Mouse (Mus musculus): ENCODE measurements around the gene Tmem245. TPM values are rescaled to one million over a fixed set of nuclear protein-coding genes. Genes with fewer than 3 reads are reported as not detected.

Gene Tmem245
- total and polyA plus RNA-seq, 2 experiments = 5.3 to 16.3 TPM

DNA sequence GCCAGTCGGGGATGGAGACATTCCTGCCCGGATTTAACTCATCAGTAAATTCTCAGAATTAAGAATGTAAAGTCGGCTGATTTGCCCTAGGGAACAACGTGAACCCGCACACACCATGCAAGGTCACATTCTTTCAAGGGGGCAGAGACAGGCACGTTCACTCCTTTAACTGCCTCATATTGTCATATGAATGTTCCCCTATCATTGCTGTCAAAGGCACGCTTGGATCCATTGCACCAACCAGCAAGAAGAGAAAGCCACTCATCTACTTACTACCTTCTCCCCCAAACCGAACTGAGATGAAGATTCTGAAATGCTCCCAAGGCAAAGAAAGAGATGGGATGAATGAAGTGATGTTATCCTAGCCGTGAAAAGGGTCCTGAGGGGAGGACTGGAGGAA lies 88.5 kb downstream of the Tmem245 start:
- TF ChIP-seq CTCF (IDR thresholded peaks at IDR 0.05; ENCODE audit: low read depth, low read length) (no peak), POLR2A (IDR thresholded peaks at IDR 0.05; ENCODE audit: extremely low read depth, insufficient read depth, low read length) (no peak)
- Histone ChIP-seq H3K79me2 (ENCODE audit: control insufficient read depth, insufficient read depth, low read length) (no peaks in the 10 kb centered on the region), H3K9ac (ENCODE audit: low read depth, low read length) (no peak overlapping the region), H3K27me3 (ENCODE audit: control insufficient read depth, insufficient read depth, low read length) (no peaks in the 10 kb centered on the region), H3K36me3 (ENCODE audit: control insufficient read depth, insufficient read depth, low read length) (no peaks in the 10 kb centered on the region), H3K4me3 (ENCODE audit: insufficient read depth, low read depth, low read length) (no peak overlapping the region), H3K4me1 (ENCODE audit: control insufficient read depth, insufficient read depth, low read length) (no peaks in the 10 kb centered on the region), H3K27ac (replicated peaks; ENCODE audit: insufficient read depth, low read depth, low read length) (no peak overlapping the region)
- no peak for DNase-seq (ENCODE audit: extremely low read depth, low read depth, low spot score)
- WGBS = 75% methylated on average over 9 of the region's 9 CpGs

DNA sequence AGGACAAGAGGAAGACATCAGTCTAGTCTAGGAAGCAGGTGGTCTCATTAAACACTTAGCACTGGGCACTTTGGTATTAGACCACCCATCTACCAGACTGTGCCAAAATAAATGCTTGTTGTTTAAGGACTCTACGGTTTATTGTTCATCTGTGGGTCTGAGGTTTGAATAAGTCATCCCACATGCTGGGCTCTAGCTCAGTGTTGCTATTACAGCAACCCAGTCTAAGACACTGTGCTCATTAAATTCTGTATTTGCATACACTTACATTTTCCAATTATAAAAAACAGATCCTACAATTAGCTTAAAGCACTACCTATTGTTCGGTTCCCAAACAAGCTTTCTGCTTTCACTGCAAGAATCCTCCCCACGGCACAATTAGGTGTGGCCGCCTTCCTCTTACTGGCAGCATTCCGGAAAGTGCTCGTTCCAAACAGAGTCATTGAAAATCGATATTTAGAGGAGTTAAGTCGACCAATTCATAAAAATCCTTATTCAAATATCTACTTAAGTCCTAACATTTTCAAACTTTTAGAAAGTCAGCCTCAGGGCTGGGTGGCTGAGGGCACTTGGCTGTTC lies 90.8 kb downstream of the Tmem245 start:
- 85% methylated on average over 8 of the region's 8 CpGs for WGBS
- no peak overlapping the region for H3K27ac ChIP-seq (replicated peaks; ENCODE audit: insufficient read depth, low read depth, low read length)
- H3K79me2 ChIP-seq (ENCODE audit: control insufficient read depth, insufficient read depth, low read length) = no peaks in the 10 kb centered on the region; the same call in 1 of the 2 replicates
- H3K27me3 ChIP-seq (ENCODE audit: control insufficient read depth, insufficient read depth, low read length) = no peaks in the 10 kb centered on the region
- H3K36me3 ChIP-seq (ENCODE audit: control insufficient read depth, insufficient read depth, low read length) = no peaks in the 10 kb centered on the region
- H3K9ac ChIP-seq (ENCODE audit: low read depth, low read length) = no peak overlapping the region
- no peak overlapping the region for H3K4me3 ChIP-seq (ENCODE audit: insufficient read depth, low read depth, low read length)
- no peaks in the 10 kb centered on the region for H3K4me1 ChIP-seq (ENCODE audit: control insufficient read depth, insufficient read depth, low read length)
- no peak for TF ChIP-seq CTCF (IDR thresholded peaks at IDR 0.05; ENCODE audit: low read depth, low read length)
- TF ChIP-seq POLR2A (IDR thresholded peaks at IDR 0.05; ENCODE audit: extremely low read depth, insufficient read depth, low read length) = no peak
- no peak for DNase-seq (ENCODE audit: extremely low read depth, low read depth, low spot score)

DNA sequence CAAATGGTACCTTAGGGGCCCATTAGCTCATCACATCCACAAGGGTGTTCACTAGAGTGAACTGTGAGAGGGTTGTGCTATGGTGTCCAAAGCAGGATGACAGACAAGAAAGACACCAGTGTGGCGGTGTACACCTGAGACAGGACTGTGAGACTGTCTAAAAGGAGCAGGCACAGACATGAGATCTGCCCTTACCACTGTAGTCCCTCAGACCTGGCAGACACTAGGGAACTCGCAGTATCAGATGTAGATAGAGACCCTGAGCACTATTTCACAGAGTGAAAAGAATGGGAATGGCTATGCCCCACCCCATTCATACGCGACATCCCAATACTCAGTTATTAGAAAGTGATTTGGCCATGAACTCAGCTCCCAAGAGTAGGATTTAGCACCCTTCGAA lies 91.3 kb downstream of the Tmem245 start:
- 93% methylated on average over 5 of the region's 5 CpGs for WGBS
- Histone ChIP-seq H3K27ac (replicated peaks; ENCODE audit: insufficient read depth, low read depth, low read length) (no peak overlapping the region), H3K4me1 (ENCODE audit: control insufficient read depth, insufficient read depth, low read length) (no peaks in the 10 kb centered on the region; the same call in 1 of the 2 replicates), H3K36me3 (ENCODE audit: control insufficient read depth, insufficient read depth, low read length) (no peaks in the 10 kb centered on the region), H3K4me3 (ENCODE audit: insufficient read depth, low read depth, low read length) (no peak overlapping the region), H3K79me2 (ENCODE audit: control insufficient read depth, insufficient read depth, low read length) (no peaks in the 10 kb centered on the region; the same call in 1 of the 2 replicates), H3K9ac (ENCODE audit: low read depth, low read length) (no peak overlapping the region), H3K27me3 (ENCODE audit: control insufficient read depth, insufficient read depth, low read length) (no peaks in the 10 kb centered on the region)
- DNase-seq (ENCODE audit: extremely low read depth, low read depth, low spot score) = no peak
- TF ChIP-seq POLR2A (IDR thresholded peaks at IDR 0.05; ENCODE audit: extremely low read depth, insufficient read depth, low read length) (no peak), CTCF (IDR thresholded peaks at IDR 0.05; ENCODE audit: low read depth, low read length) (no peak)

DNA sequence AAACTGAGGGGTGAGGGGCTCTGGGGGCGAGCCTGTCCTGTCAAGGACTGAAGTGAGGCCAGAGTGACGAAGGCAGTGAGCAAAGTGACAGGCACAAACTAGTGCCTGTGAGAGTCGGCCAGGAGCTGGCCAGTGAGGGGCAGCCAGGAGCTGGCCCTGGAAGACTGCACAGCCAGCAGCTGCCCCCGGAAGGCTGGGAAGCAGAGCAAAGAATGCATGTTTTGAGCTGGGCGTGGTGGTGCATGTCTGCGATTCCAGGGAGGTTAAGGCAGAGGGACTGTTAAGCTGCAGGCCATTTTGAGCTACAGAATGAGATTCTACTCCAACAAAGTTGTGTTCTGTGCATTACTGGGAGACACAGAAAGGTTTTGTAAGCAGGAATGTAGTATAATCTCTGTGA lies 96.5 kb downstream of the Tmem245 start:
- Histone ChIP-seq H3K36me3 (ENCODE audit: control insufficient read depth, insufficient read depth, low read length) (no peaks in the 10 kb centered on the region), H3K4me1 (ENCODE audit: control insufficient read depth, insufficient read depth, low read length) (peaks cover 2% of the 10 kb centered on the region; the same call in 1 of the 2 replicates), H3K9ac (ENCODE audit: low read depth, low read length) (no peak overlapping the region; the same call in 1 of the 2 replicates), H3K27me3 (ENCODE audit: control insufficient read depth, insufficient read depth, low read length) (no peaks in the 10 kb centered on the region), H3K27ac (replicated peaks; ENCODE audit: insufficient read depth, low read depth, low read length) (no peak overlapping the region), H3K79me2 (ENCODE audit: control insufficient read depth, insufficient read depth, low read length) (peaks cover 2% of the 10 kb centered on the region; the same call in 1 of the 2 replicates), H3K4me3 (ENCODE audit: insufficient read depth, low read depth, low read length) (no peak overlapping the region)
- no peak for DNase-seq (ENCODE audit: extremely low read depth, low read depth, low spot score)
- 51% methylated on average over 6 of the region's 6 CpGs for WGBS
- no peak for TF ChIP-seq POLR2A (IDR thresholded peaks at IDR 0.05; ENCODE audit: extremely low read depth, insufficient read depth, low read length)
- TF ChIP-seq CTCF (IDR thresholded peaks at IDR 0.05; ENCODE audit: low read depth, low read length) = no peak

DNA sequence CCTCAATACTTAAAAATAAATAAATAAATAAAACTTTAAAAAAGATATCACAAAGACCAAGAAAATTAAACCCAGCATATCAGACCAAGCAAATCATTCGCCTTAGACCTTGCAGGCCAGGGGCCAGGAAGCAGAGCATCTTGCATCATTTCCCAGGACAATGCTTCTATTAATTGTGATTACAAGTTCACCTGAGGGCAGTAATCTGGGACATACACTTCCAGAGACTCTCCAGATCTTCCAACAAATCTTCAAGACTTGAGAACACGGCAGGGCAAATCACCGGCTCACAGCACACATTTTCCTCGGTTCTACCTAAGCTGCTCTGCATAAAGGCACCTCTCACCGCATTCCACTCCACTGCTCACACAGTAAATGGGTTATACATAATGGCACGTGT lies 99.2 kb downstream of the Tmem245 start:
- Histone ChIP-seq H3K4me1 (ENCODE audit: control insufficient read depth, insufficient read depth, low read length) (peaks cover 2% of the 10 kb centered on the region; the same call in 1 of the 2 replicates), H3K9ac (ENCODE audit: low read depth, low read length) (no peak overlapping the region), H3K4me3 (ENCODE audit: insufficient read depth, low read depth, low read length) (no peak overlapping the region), H3K79me2 (ENCODE audit: control insufficient read depth, insufficient read depth, low read length) (0 out of 2 replicates have a peak, but pooled peaks cover 2% of the 10 kb centered on the region), H3K36me3 (ENCODE audit: control insufficient read depth, insufficient read depth, low read length) (no peaks in the 10 kb centered on the region), H3K27me3 (ENCODE audit: control insufficient read depth, insufficient read depth, low read length) (no peaks in the 10 kb centered on the region), H3K27ac (replicated peaks; ENCODE audit: insufficient read depth, low read depth, low read length) (no peak overlapping the region)
- no peak for DNase-seq (ENCODE audit: extremely low read depth, low read depth, low spot score)
- 87% methylated on average over 6 of the region's 6 CpGs for WGBS
- TF ChIP-seq CTCF (IDR thresholded peaks at IDR 0.05; ENCODE audit: low read depth, low read length) (no peak), POLR2A (IDR thresholded peaks at IDR 0.05; ENCODE audit: extremely low read depth, insufficient read depth, low read length) (no peak)

DNA sequence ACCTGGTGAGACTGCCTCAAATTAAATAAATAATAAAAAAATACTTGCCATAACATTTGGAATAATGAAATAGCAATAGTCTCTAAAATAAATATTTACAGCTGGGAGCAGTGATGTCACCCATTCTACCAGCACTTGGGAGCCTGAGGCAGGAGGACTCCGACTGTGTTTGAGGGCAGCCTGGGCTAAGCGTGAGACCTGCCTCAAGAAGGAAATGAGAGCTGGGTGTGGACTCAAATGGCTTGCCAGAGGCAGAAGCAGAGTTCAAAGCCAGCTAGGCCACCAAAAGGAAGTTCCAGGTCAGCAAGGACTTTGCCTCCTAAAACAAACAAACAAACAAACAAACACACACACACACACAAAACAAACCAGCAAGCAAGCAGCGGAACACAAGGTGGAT lies 99.8 kb downstream of the Tmem245 start:
- TF ChIP-seq CTCF (IDR thresholded peaks at IDR 0.05; ENCODE audit: low read depth, low read length) (no peak), POLR2A (IDR thresholded peaks at IDR 0.05; ENCODE audit: extremely low read depth, insufficient read depth, low read length) (no peak)
- H3K4me1 ChIP-seq (ENCODE audit: control insufficient read depth, insufficient read depth, low read length) = peaks cover 4% of the 10 kb centered on the region; the same call in 1 of the 2 replicates
- no peaks in the 10 kb centered on the region for H3K36me3 ChIP-seq (ENCODE audit: control insufficient read depth, insufficient read depth, low read length)
- no peak overlapping the region for H3K4me3 ChIP-seq (ENCODE audit: insufficient read depth, low read depth, low read length)
- H3K27me3 ChIP-seq (ENCODE audit: control insufficient read depth, insufficient read depth, low read length) = no peaks in the 10 kb centered on the region
- H3K79me2 ChIP-seq (ENCODE audit: control insufficient read depth, insufficient read depth, low read length) = 0 out of 2 replicates have a peak, but pooled peaks cover 2% of the 10 kb centered on the region
- H3K27ac ChIP-seq (replicated peaks; ENCODE audit: insufficient read depth, low read depth, low read length) = no peak overlapping the region
- no peak overlapping the region for H3K9ac ChIP-seq (ENCODE audit: low read depth, low read length)
- WGBS = 83% methylated on average over 3 of the region's 3 CpGs
- DNase-seq (ENCODE audit: extremely low read depth, low read depth, low spot score) = no peak

All from liver, adult 2 months (tissue).